In the genomic region with DNA sequence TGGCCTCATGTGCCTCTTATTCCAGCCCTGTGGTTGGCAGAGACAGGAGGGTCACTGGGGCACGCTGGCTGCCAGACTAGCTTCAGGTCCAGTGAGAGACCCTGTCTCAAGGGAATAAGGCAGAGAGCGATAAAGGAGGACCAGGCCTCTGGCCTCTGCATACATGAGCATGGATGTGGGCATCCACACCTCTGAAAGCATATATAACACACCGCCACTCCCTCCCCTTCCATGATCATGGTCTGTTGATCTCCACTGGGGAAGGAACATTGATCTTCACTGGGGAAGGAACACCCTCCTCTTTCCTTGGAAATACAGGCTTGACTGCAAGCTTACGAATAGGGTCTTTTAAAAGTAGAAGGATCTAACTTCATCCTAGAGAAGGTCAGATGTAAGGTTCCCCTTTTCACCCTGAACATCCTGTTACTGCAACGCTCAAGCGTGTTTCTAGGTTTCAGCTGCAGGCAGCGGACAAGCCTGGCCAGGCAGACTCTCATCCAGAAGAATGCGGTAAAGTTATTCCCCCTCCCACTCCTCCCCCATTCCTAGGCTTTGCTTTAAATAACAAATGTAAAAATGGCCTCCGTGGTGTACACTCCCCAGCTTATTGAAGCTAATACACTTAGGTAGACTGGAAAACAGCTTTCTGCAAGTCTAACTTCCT, we compare ENCODE assay signal across 9 mouse cellular contexts. TPM values are rescaled to one million over a fixed set of nuclear protein-coding genes. Genes with fewer than 3 reads are reported as not detected.
DNase-seq lines count a peak whose midpoint lies in the region; ATAC-seq and TF ChIP-seq lines count a peak whose summit lies in the region.
"Had no signal": no experiment of that assay in that cellular context is flagged by ENCODE, and none has a peak within 500 bp of the region (broad histone marks: within the 10 kb centered on the region; RNA-seq: fewer than 3 reads in every experiment).

No protein-coding gene starts in this region.

- no peak for TF ChIP-seq EP300 in liver, postnatal 0 days (IDR thresholded peaks at IDR 0.05; ENCODE audit: low read depth)

- H3K4me3 ChIP-seq in heart, embryonic 12.5 days: no peak overlapping the region
- no peak overlapping the region for H3K4me3 ChIP-seq in liver, embryonic 16.5 days (ENCODE audit: low read depth, low read length)
- no peak overlapping the region for H3K4me3 ChIP-seq in liver, postnatal 0 days (ENCODE audit: low read depth, low read length)
- H3K4me3 ChIP-seq in embryonic facial prominence, embryonic 12.5 days: no peak overlapping the region
- H3K4me3 ChIP-seq in stomach, embryonic 15.5 days (replicated peaks): no peak overlapping the region
- H3K4me3 ChIP-seq in forebrain, embryonic 11.5 days (ENCODE audit: low read depth, low read length): no peak overlapping the region
- no peak overlapping the region for H3K4me3 ChIP-seq in hindbrain, embryonic 14.5 days (replicated peaks; ENCODE audit: low read length)
- H3K4me3 ChIP-seq: forebrain, embryonic 13.5 days had no signal

- no peak for DNase-seq in heart, postnatal 10 days
- no peak for DNase-seq in liver, postnatal 0 days
- DNase-seq in forebrain, embryonic 11.5 days (ENCODE audit: low spot score): no peak
- no peak for DNase-seq in hindbrain, embryonic 14.5 days (ENCODE audit: low spot score)

- H3K9ac ChIP-seq in heart, embryonic 12.5 days: no peak overlapping the region
- H3K9ac ChIP-seq in liver, embryonic 16.5 days (ENCODE audit: low read depth, low read length): no peak overlapping the region
- H3K9ac ChIP-seq in liver, postnatal 0 days (replicated peaks): no peak overlapping the region
- no peak overlapping the region for H3K9ac ChIP-seq in embryonic facial prominence, embryonic 12.5 days
- no peak overlapping the region for H3K9ac ChIP-seq in stomach, embryonic 15.5 days
- no peak overlapping the region for H3K9ac ChIP-seq in forebrain, embryonic 11.5 days (ENCODE audit: low read length)
- H3K9ac ChIP-seq in hindbrain, embryonic 14.5 days: no peak overlapping the region
- H3K9ac ChIP-seq: forebrain, embryonic 13.5 days had no signal

- intact Hi-C loops in heart, postnatal 10 days (cut with DNase I): no loop called here

- H3K27me3 ChIP-seq in heart, embryonic 12.5 days (replicated peaks): no peaks in the 10 kb centered on the region
- no peaks in the 10 kb centered on the region for H3K27me3 ChIP-seq in liver, embryonic 16.5 days (ENCODE audit: control insufficient read depth, insufficient read depth, low read depth, low read length)
- H3K27me3 ChIP-seq in liver, postnatal 0 days (ENCODE audit: insufficient read depth, low read length): no peaks in the 10 kb centered on the region
- H3K27me3 ChIP-seq in embryonic facial prominence, embryonic 12.5 days: no peaks in the 10 kb centered on the region
- no peaks in the 10 kb centered on the region for H3K27me3 ChIP-seq in stomach, embryonic 15.5 days (replicated peaks)
- H3K27me3 ChIP-seq in forebrain, embryonic 11.5 days (ENCODE audit: control insufficient read depth, insufficient read depth, low read length): no peaks in the 10 kb centered on the region
- no peaks in the 10 kb centered on the region for H3K27me3 ChIP-seq in hindbrain, embryonic 14.5 days (ENCODE audit: control insufficient read depth, insufficient read depth, low read length)
- H3K27me3 ChIP-seq: forebrain, embryonic 13.5 days had no signal

- TF ChIP-seq CTCF in liver, postnatal 0 days (IDR thresholded peaks at IDR 0.05; ENCODE audit: low read depth): no peak

- H3K4me1 ChIP-seq in heart, embryonic 12.5 days (replicated peaks): peaks cover 38% of the 10 kb centered on the region
- peaks cover 8% of the 10 kb centered on the region for H3K4me1 ChIP-seq in liver, embryonic 16.5 days (ENCODE audit: control insufficient read depth, low read depth, low read length)
- H3K4me1 ChIP-seq in liver, postnatal 0 days (ENCODE audit: insufficient read depth): peaks cover 6% of the 10 kb centered on the region
- H3K4me1 ChIP-seq in embryonic facial prominence, embryonic 12.5 days: peaks cover 23% of the 10 kb centered on the region
- peaks cover 20% of the 10 kb centered on the region for H3K4me1 ChIP-seq in stomach, embryonic 15.5 days
- H3K4me1 ChIP-seq in forebrain, embryonic 11.5 days (replicated peaks; ENCODE audit: control insufficient read depth, insufficient read depth, low read length): no peaks in the 10 kb centered on the region
- no peaks in the 10 kb centered on the region for H3K4me1 ChIP-seq in hindbrain, embryonic 14.5 days (replicated peaks; ENCODE audit: control insufficient read depth, insufficient read depth, low read length)
- H3K4me1 ChIP-seq: forebrain, embryonic 13.5 days had no signal

- H3K27ac ChIP-seq in heart, embryonic 12.5 days (ENCODE audit: poor library complexity, severe bottlenecking): peak overlapping the region; percentile 45; the same call in 1 of the 2 replicates
- 0 out of 2 replicates have a peak overlapping the region, but pooled peaks have one; percentile 4 for H3K27ac ChIP-seq in liver, embryonic 16.5 days (ENCODE audit: low read length)
- H3K27ac ChIP-seq in liver, postnatal 0 days (ENCODE audit: low read depth): no peak overlapping the region
- H3K27ac ChIP-seq in embryonic facial prominence, embryonic 12.5 days: no peak overlapping the region
- H3K27ac ChIP-seq in stomach, embryonic 15.5 days: peak overlapping the region; percentile 8
- H3K27ac ChIP-seq in forebrain, embryonic 11.5 days (ENCODE audit: low read depth, low read length): no peak overlapping the region
- H3K27ac ChIP-seq in hindbrain, embryonic 14.5 days: no peak overlapping the region
- H3K27ac ChIP-seq: forebrain, embryonic 13.5 days had no signal

- 41% methylated on average over 9 of the region's 9 CpGs for WGBS in heart, embryonic 12.5 days
- 41% methylated on average over 9 of the region's 9 CpGs for WGBS in liver, embryonic 16.5 days (ENCODE audit: insufficient replicate concordance)
- WGBS in liver, postnatal 0 days (ENCODE audit: insufficient replicate concordance): 52% methylated on average over 9 of the region's 9 CpGs
- WGBS in embryonic facial prominence, embryonic 12.5 days: 38% methylated on average over 9 of the region's 9 CpGs
- WGBS in stomach, embryonic 15.5 days: 49% methylated on average over 9 of the region's 9 CpGs
- 82% methylated on average over 9 of the region's 9 CpGs for WGBS in forebrain, embryonic 11.5 days
- 74% methylated on average over 9 of the region's 9 CpGs for WGBS in hindbrain, embryonic 14.5 days

- peaks cover 20% of the 10 kb centered on the region for H3K36me3 ChIP-seq in heart, embryonic 12.5 days
- H3K36me3 ChIP-seq in liver, embryonic 16.5 days (ENCODE audit: control insufficient read depth, insufficient read depth): no peaks in the 10 kb centered on the region; the same call in 1 of the 2 replicates
- peaks cover 10% of the 10 kb centered on the region for H3K36me3 ChIP-seq in liver, postnatal 0 days (replicated peaks; ENCODE audit: insufficient read depth, low read length)
- H3K36me3 ChIP-seq in embryonic facial prominence, embryonic 12.5 days: peaks cover 15% of the 10 kb centered on the region; the same call in 1 of the 2 replicates
- peaks cover 4% of the 10 kb centered on the region; the same call in 1 of the 2 replicates for H3K36me3 ChIP-seq in stomach, embryonic 15.5 days
- H3K36me3 ChIP-seq in forebrain, embryonic 11.5 days (ENCODE audit: control insufficient read depth, insufficient read depth, low read length): no peaks in the 10 kb centered on the region
- H3K36me3 ChIP-seq in hindbrain, embryonic 14.5 days (replicated peaks; ENCODE audit: control insufficient read depth, insufficient read depth): no peaks in the 10 kb centered on the region; the same call in 1 of the 2 replicates

- ATAC-seq in heart, embryonic 12.5 days (ENCODE audit: insufficient number of reproducible peaks, low FRiP score): no peak
- no peak for ATAC-seq in liver, embryonic 16.5 days (ENCODE audit: low read depth)
- ATAC-seq in liver, postnatal 0 days: no peak
- ATAC-seq in embryonic facial prominence, embryonic 12.5 days (ENCODE audit: insufficient number of reproducible peaks, insufficient read depth, low FRiP score, low TSS enrichment): 0 out of 2 replicates have a peak, but pooled peaks have one; percentile 15
- 0 out of 2 replicates have a peak, but pooled peaks have one; percentile 29 for ATAC-seq in stomach, embryonic 15.5 days (ENCODE audit: insufficient read depth, low FRiP score, low read depth)
- ATAC-seq in forebrain, embryonic 11.5 days (replicated peaks; ENCODE audit: low FRiP score): no peak
- ATAC-seq in hindbrain, embryonic 14.5 days (ENCODE audit: low FRiP score): no peak
- ATAC-seq: forebrain, embryonic 13.5 days had no signal

- H3K4me2 ChIP-seq in heart, embryonic 12.5 days: peak overlapping the region; percentile 9; the same call in 1 of the 2 replicates
- H3K4me2 ChIP-seq in liver, embryonic 16.5 days (ENCODE audit: low read depth, low read length): no peak overlapping the region
- no peak overlapping the region for H3K4me2 ChIP-seq in liver, postnatal 0 days (ENCODE audit: low read depth, low read length)
- no peak overlapping the region for H3K4me2 ChIP-seq in embryonic facial prominence, embryonic 12.5 days (replicated peaks)
- no peak overlapping the region for H3K4me2 ChIP-seq in stomach, embryonic 15.5 days
- H3K4me2 ChIP-seq in forebrain, embryonic 11.5 days (ENCODE audit: low read depth, low read length, severe bottlenecking): no peak overlapping the region
- no peak overlapping the region for H3K4me2 ChIP-seq in hindbrain, embryonic 14.5 days (replicated peaks)
- H3K4me2 ChIP-seq: forebrain, embryonic 13.5 days had no signal

- H3K9me3 ChIP-seq in heart, embryonic 12.5 days (replicated peaks): no peaks in the 10 kb centered on the region
- H3K9me3 ChIP-seq in liver, embryonic 16.5 days (replicated peaks; ENCODE audit: control insufficient read depth, low read length): no peaks in the 10 kb centered on the region
- H3K9me3 ChIP-seq in liver, postnatal 0 days (ENCODE audit: low read length): no peaks in the 10 kb centered on the region
- H3K9me3 ChIP-seq in embryonic facial prominence, embryonic 12.5 days: no peaks in the 10 kb centered on the region
- H3K9me3 ChIP-seq in stomach, embryonic 15.5 days: no peaks in the 10 kb centered on the region
- no peaks in the 10 kb centered on the region for H3K9me3 ChIP-seq in forebrain, embryonic 11.5 days (ENCODE audit: control insufficient read depth, low read length)
- no peaks in the 10 kb centered on the region for H3K9me3 ChIP-seq in hindbrain, embryonic 14.5 days (ENCODE audit: control insufficient read depth, low read length)
- H3K9me3 ChIP-seq: forebrain, embryonic 13.5 days had no signal

RNA-seq across cellular contexts. Expression of a gene that starts 15.4 kb away (rescaled TPM):
- polyA plus RNA-seq in heart, embryonic 12.5 days (2016; fragmentation: Nextera tagmentation; extraction: Ambion mirVana): 95.0 and 108 TPM in 2 replicates
- 10 to 100 TPM; 53.7 to 56.0 TPM for total RNA-seq in heart, postnatal 10 days (2021)
- 15.0 and 15.7 TPM in 2 replicates for polyA plus RNA-seq in liver, embryonic 16.5 days (2015; fragmentation: Nextera tagmentation; extraction: Ambion mirVana)
- polyA plus RNA-seq in liver, postnatal 0 days (2015; fragmentation: Nextera tagmentation; extraction: Ambion mirVana): 25.1 and 26.5 TPM in 2 replicates
- polyA plus RNA-seq in embryonic facial prominence, embryonic 12.5 days (2016; fragmentation: Nextera tagmentation; extraction: Ambion mirVana): 73.7 and 83.2 TPM in 2 replicates
- polyA plus RNA-seq in stomach, embryonic 15.5 days (2015; fragmentation: Nextera tagmentation; extraction: Ambion mirVana): 76.4 and 83.1 TPM in 2 replicates
- 43.8 and 48.3 TPM in 2 replicates for polyA plus RNA-seq in forebrain, embryonic 11.5 days (2014; fragmentation: Nextera tagmentation; extraction: Ambion mirVana)
- polyA plus RNA-seq in hindbrain, embryonic 14.5 days (2014; fragmentation: Nextera tagmentation; extraction: Ambion mirVana): 35.3 and 36.7 TPM in 2 replicates

Comparison
In these comparisons a context has a peak if more than half of its experiments do, and no peak if none do; other contexts are left out.
1. H3K27ac ChIP-seq: peak in heart, embryonic 12.5 days (single experiment), liver, embryonic 16.5 days (single experiment) and stomach, embryonic 15.5 days (single experiment); none in liver, postnatal 0 days (single experiment), embryonic facial prominence, embryonic 12.5 days (single experiment), forebrain, embryonic 11.5 days (single experiment) and hindbrain, embryonic 14.5 days (single experiment).
2. ATAC-seq: peak in embryonic facial prominence, embryonic 12.5 days (single experiment) and stomach, embryonic 15.5 days (single experiment); none in heart, embryonic 12.5 days (single experiment), liver, embryonic 16.5 days (single experiment), liver, postnatal 0 days (single experiment), forebrain, embryonic 11.5 days (single experiment) and hindbrain, embryonic 14.5 days (single experiment).